Mouse (Mus musculus): ENCODE data around the gene Hoxd10. TPM values are rescaled to one million over a fixed set of nuclear protein-coding genes. Genes with fewer than 3 reads are reported as not detected.

Gene Hoxd10
- polyA plus RNA-seq, 1 experiment from 2014 or later: not detected

GRCm38 (mm10) chr2:74706393-74706960 is 14.8 kb downstream of the Hoxd10 start:
- Histone ChIP-seq H3K4me1 (peaks cover 14% of the 10 kb centered on the region), H3K36me3 (no peaks in the 10 kb centered on the region), H3K27ac (replicated peaks) (no peak overlapping the region), H3K27me3 (ENCODE audit: low read depth, poor library complexity, severe bottlenecking) (peaks cover 100% of the 10 kb centered on the region), H3K4me3 (no peak overlapping the region), H3K9me3 (replicated peaks) (no peaks in the 10 kb centered on the region)
- DNase-seq (ENCODE audit: low spot score): no peak
- WGBS: 3% methylated on average over 13 of the region's 13 CpGs

GRCm38 (mm10) chr2:74707599-74707998 is 15.9 kb downstream of the Hoxd10 start:
- H3K36me3 ChIP-seq: no peaks in the 10 kb centered on the region

GRCm38 (mm10) chr2:74708676-74709075 is 17.0 kb downstream of the Hoxd10 start:
- WGBS: 8% methylated on average over 4 of the region's 4 CpGs
- Histone ChIP-seq H3K4me3 (no peak overlapping the region), H3K36me3 (no peaks in the 10 kb centered on the region), H3K27me3 (ENCODE audit: low read depth, poor library complexity, severe bottlenecking) (peaks cover 100% of the 10 kb centered on the region), H3K4me1 (peaks cover 20% of the 10 kb centered on the region), H3K9me3 (replicated peaks) (no peaks in the 10 kb centered on the region), H3K27ac (replicated peaks) (no peak overlapping the region)
- DNase-seq (ENCODE audit: low spot score): no peak

More at GRCm38 (mm10) chr2:74707599-74707998, 15.9 kb downstream of the Hoxd10 start:
- H3K4me1 ChIP-seq: peaks cover 20% of the 10 kb centered on the region
- WGBS: 5% methylated on average over 7 of the region's 7 CpGs
- H3K4me3 ChIP-seq: no peak overlapping the region
- H3K27me3 ChIP-seq (ENCODE audit: low read depth, poor library complexity, severe bottlenecking): peaks cover 100% of the 10 kb centered on the region
- H3K27ac ChIP-seq (replicated peaks): no peak overlapping the region
- DNase-seq (ENCODE audit: low spot score): no peak
- H3K9me3 ChIP-seq (replicated peaks): no peaks in the 10 kb centered on the region

GRCm38 (mm10) chr2:74709465-74710419 is 18.0 kb downstream of the Hoxd10 start:
- H3K9me3 ChIP-seq (replicated peaks): no peaks in the 10 kb centered on the region
- WGBS: 4% methylated on average over 5 of the region's 5 CpGs
- no peak overlapping the region for H3K27ac ChIP-seq (replicated peaks)
- peaks cover 17% of the 10 kb centered on the region for H3K4me1 ChIP-seq
- no peak for DNase-seq (ENCODE audit: low spot score)
- H3K4me3 ChIP-seq: no peak overlapping the region
- H3K36me3 ChIP-seq: no peaks in the 10 kb centered on the region
- H3K27me3 ChIP-seq (ENCODE audit: low read depth, poor library complexity, severe bottlenecking): peaks cover 100% of the 10 kb centered on the region

- Histone ChIP-seq H3K27me3 (ENCODE audit: low read depth, poor library complexity, severe bottlenecking) (peaks cover 100% of the 10 kb centered on the region), H3K4me1 (peaks cover 11% of the 10 kb centered on the region), H3K9me3 (replicated peaks) (no peaks in the 10 kb centered on the region), H3K36me3 (no peaks in the 10 kb centered on the region), H3K4me3 (no peak overlapping the region), H3K27ac (replicated peaks) (no peak overlapping the region)
- no peak for DNase-seq (ENCODE audit: low spot score)
- WGBS: under 1% methylated on average over 16 of the region's 16 CpGs
These were observed 19.3 kb downstream of the Hoxd10 start for GRCm38 (mm10) chr2:74710929-74711543.

- Histone ChIP-seq H3K27me3 (ENCODE audit: low read depth, poor library complexity, severe bottlenecking) (peaks cover 100% of the 10 kb centered on the region), H3K4me1 (peaks cover 11% of the 10 kb centered on the region), H3K27ac (replicated peaks) (no peak within 1 kb of the TSS), H3K36me3 (no peaks in the 10 kb centered on the region), H3K4me3 (peak within 1 kb of the TSS; percentile 34), H3K9me3 (replicated peaks) (no peaks in the 10 kb centered on the region)
- WGBS: under 1% methylated on average over 65 of the region's 65 CpGs
- peak; percentile 61 for DNase-seq (ENCODE audit: low spot score)
These were observed 20.2 kb downstream of the Hoxd10 start, which contains the start of the genes Hoxd3 and Hoxd4 for GRCm38 (mm10) chr2:74711721-74712621. Hoxd3 (plus strand) TSS chr2:74711927. Hoxd4 (plus strand) TSS chr2:74711929.

- Histone ChIP-seq H3K36me3 (no peaks in the 10 kb centered on the region), H3K27me3 (ENCODE audit: low read depth, poor library complexity, severe bottlenecking) (peaks cover 100% of the 10 kb centered on the region), H3K27ac (replicated peaks) (no peak overlapping the region), H3K4me3 (no peak overlapping the region), H3K4me1 (peaks cover 11% of the 10 kb centered on the region), H3K9me3 (replicated peaks) (no peaks in the 10 kb centered on the region)
- 4% methylated on average over 19 of the region's 19 CpGs for WGBS
- DNase-seq (ENCODE audit: low spot score): no peak
These were observed 21.8 kb downstream of the Hoxd10 start for GRCm38 (mm10) chr2:74713239-74714150.

- no peak overlapping the region for H3K27ac ChIP-seq (replicated peaks)
- no peaks in the 10 kb centered on the region for H3K36me3 ChIP-seq
- no peak for DNase-seq (ENCODE audit: low spot score)
- 4% methylated on average over 18 of the region's 18 CpGs for WGBS
- H3K9me3 ChIP-seq (replicated peaks): no peaks in the 10 kb centered on the region
- H3K4me3 ChIP-seq: no peak overlapping the region
- H3K27me3 ChIP-seq (ENCODE audit: low read depth, poor library complexity, severe bottlenecking): peaks cover 100% of the 10 kb centered on the region
- H3K4me1 ChIP-seq: peaks cover 11% of the 10 kb centered on the region
These were observed 22.5 kb downstream of the Hoxd10 start for GRCm38 (mm10) chr2:74714156-74714789.

- no peak overlapping the region for H3K4me3 ChIP-seq
- no peak overlapping the region for H3K27ac ChIP-seq (replicated peaks)
- peaks cover 11% of the 10 kb centered on the region for H3K4me1 ChIP-seq
- no peak for DNase-seq (ENCODE audit: low spot score)
- WGBS: under 1% methylated on average over 14 of the region's 14 CpGs
- peaks cover 100% of the 10 kb centered on the region for H3K27me3 ChIP-seq (ENCODE audit: low read depth, poor library complexity, severe bottlenecking)
- no peaks in the 10 kb centered on the region for H3K36me3 ChIP-seq
- no peaks in the 10 kb centered on the region for H3K9me3 ChIP-seq (replicated peaks)
These were observed 23.2 kb downstream of the Hoxd10 start for GRCm38 (mm10) chr2:74714881-74715280.

- 3% methylated on average over 26 of the region's 26 CpGs for WGBS
- no peaks in the 10 kb centered on the region for H3K9me3 ChIP-seq (replicated peaks)
- H3K36me3 ChIP-seq: no peaks in the 10 kb centered on the region
- peak overlapping the region; percentile 41 for H3K4me3 ChIP-seq
- DNase-seq (ENCODE audit: low spot score): peak; percentile 90
- peaks cover 11% of the 10 kb centered on the region for H3K4me1 ChIP-seq
- H3K27ac ChIP-seq (replicated peaks): no peak overlapping the region
- peaks cover 100% of the 10 kb centered on the region for H3K27me3 ChIP-seq (ENCODE audit: low read depth, poor library complexity, severe bottlenecking)
These were observed 23.9 kb downstream of the Hoxd10 start for GRCm38 (mm10) chr2:74715504-74716241.
